Mouse (Mus musculus): Measurements from ENCODE around the gene Tmem235. TPM values are rescaled to one million over a fixed set of nuclear protein-coding genes. Genes with fewer than 3 reads are reported as not detected.
A peak's percentile ranks its signal among the peaks of the same experiment; 100 is the strongest.

Tmem235 gene
- total and polyA plus RNA-seq, 3 experiments: not detected

GRCm38 (mm10) chr11:117891581-117892175, 31.1 kb downstream of the Tmem235 start:
- peaks cover 5 to 11% of the 10 kb centered on the region in 2 experiments; a peak in 3 of 4 replicates for H3K4me1 ChIP-seq (ENCODE audit: control insufficient read depth in 1 of 2, insufficient read depth in 2 of 2)
- TF ChIP-seq MYC (IDR thresholded peaks at IDR 0.05; ENCODE audit: low read depth, low read length) (no peak), POLR2A (IDR thresholded peaks at IDR 0.05; ENCODE audit: low read depth, low read length) (no peak), MAZ (IDR thresholded peaks at IDR 0.05; ENCODE audit: low read depth, low read length) (no peak), ELF1 (IDR thresholded peaks at IDR 0.05; ENCODE audit: low read depth, low read length) (no peak), CHD1 (IDR thresholded peaks at IDR 0.05; ENCODE audit: low read depth, low read length) (no peak), CHD2 (IDR thresholded peaks at IDR 0.05; ENCODE audit: low read length) (no peak), JUND (conservative IDR thresholded peaks at IDR 0.05; ENCODE audit: low read depth, low read length) (no peak), CTCF (conservative IDR thresholded peaks at IDR 0.05 in 1 of 2, IDR thresholded peaks at IDR 0.05 in 1 of 2; ENCODE audit: low read depth in 2 of 2, low read length in 2 of 2) (no peak), HCFC1 (IDR thresholded peaks at IDR 0.05; ENCODE audit: low read depth, low read length) (no peak)
- H3K4me2 ChIP-seq (ENCODE audit: insufficient read depth, low read depth, poor library complexity, severe bottlenecking): no peak overlapping the region
- H3K9ac ChIP-seq (ENCODE audit: insufficient read depth, low read depth): no peak overlapping the region
- H3K27me3 ChIP-seq (replicated peaks): peaks cover 91% of the 10 kb centered on the region
- in situ Hi-C loops (cut with MboI; ENCODE audit: low pct_ligation_motif_present, low pct_unique_long_range_greater_than_20kb, low sequenced_read_pairs): no loop called here
- peaks cover 7% of the 10 kb centered on the region for H3K9me3 ChIP-seq (replicated peaks; ENCODE audit: low read length)
- H3K4me3 ChIP-seq (replicated peaks in 1 of 3; ENCODE audit: low read depth in 2 of 3, low read length in 2 of 3, poor library complexity in 1 of 3): no peak overlapping the region
- no peaks in the 10 kb centered on the region for H3K79me2 ChIP-seq (replicated peaks; ENCODE audit: control insufficient read depth, extremely low read depth, insufficient read depth, poor library complexity, severe bottlenecking)
- no peak overlapping the region for H3K27ac ChIP-seq (ENCODE audit: insufficient read depth, low read depth)
- no peaks in the 10 kb centered on the region for H3K36me3 ChIP-seq (replicated peaks in 1 of 2; ENCODE audit: control insufficient read depth in 1 of 2, insufficient read depth in 1 of 2, low read length in 1 of 2)
- dilution Hi-C loops (cut with MboI; ENCODE audit: extremely low pct_ligation_motif_present, extremely low pct_unique_long_range_greater_than_20kb, low sequenced_read_pairs): no loop called here
- DNase-seq (ENCODE audit: extremely low read depth): no peak

- Histone ChIP-seq H3K4me2 (ENCODE audit: insufficient read depth, low read depth, poor library complexity, severe bottlenecking) (no peak overlapping the region), H3K4me1 (ENCODE audit: control insufficient read depth in 1 of 2, insufficient read depth in 2 of 2) (peaks cover 5 to 11% of the 10 kb centered on the region in 2 experiments; a peak in 3 of 4 replicates), H3K9me3 (replicated peaks; ENCODE audit: low read length) (peaks cover 7% of the 10 kb centered on the region), H3K79me2 (replicated peaks; ENCODE audit: control insufficient read depth, extremely low read depth, insufficient read depth, poor library complexity, severe bottlenecking) (no peaks in the 10 kb centered on the region), H3K9ac (ENCODE audit: insufficient read depth, low read depth) (no peak overlapping the region), H3K36me3 (replicated peaks in 1 of 2; ENCODE audit: control insufficient read depth in 1 of 2, insufficient read depth in 1 of 2, low read length in 1 of 2) (no peaks in the 10 kb centered on the region), H3K4me3 (replicated peaks in 1 of 3; ENCODE audit: low read depth in 2 of 3, low read length in 2 of 3, poor library complexity in 1 of 3) (no peak overlapping the region), H3K27ac (ENCODE audit: insufficient read depth, low read depth) (no peak overlapping the region), H3K27me3 (replicated peaks) (peaks cover 87% of the 10 kb centered on the region)
- in situ Hi-C loops (cut with MboI; ENCODE audit: low pct_ligation_motif_present, low pct_unique_long_range_greater_than_20kb, low sequenced_read_pairs): no loop called here
- TF ChIP-seq MAFK (IDR thresholded peaks at IDR 0.05; ENCODE audit: insufficient replicate concordance, low read length) (no peak), CHD2 (IDR thresholded peaks at IDR 0.05; ENCODE audit: low read length) (0 out of 2 replicates have a peak, but pooled peaks have one; percentile 53)
- dilution Hi-C loops (cut with MboI; ENCODE audit: extremely low pct_ligation_motif_present, extremely low pct_unique_long_range_greater_than_20kb, low sequenced_read_pairs): no loop called here
- DNase-seq (ENCODE audit: extremely low read depth): no peak
Observed at GRCm38 (mm10) chr11:117892199-117892598, 31.6 kb downstream of the Tmem235 start.

DNA sequence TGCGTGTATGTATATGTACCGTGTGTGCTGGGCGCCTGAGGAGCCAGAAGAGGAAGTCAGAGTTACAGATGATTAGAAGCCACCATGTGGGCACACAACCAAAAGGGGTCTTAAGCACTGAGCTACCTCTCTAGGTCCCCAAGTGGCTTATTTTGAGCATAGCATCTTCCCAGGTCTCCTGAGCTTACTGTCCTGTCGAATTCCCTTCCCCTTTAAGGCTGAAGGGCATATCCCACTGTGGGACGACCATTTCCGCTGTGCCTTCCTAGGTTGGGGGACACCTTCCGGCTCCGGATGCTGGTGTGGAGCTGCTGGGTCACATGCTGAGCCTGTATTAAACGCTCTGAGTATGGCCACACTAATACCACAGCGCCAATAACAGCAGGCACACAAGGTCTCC, 34.1 kb downstream of the Tmem235 start:
- no peaks in the 10 kb centered on the region for H3K9me3 ChIP-seq (replicated peaks; ENCODE audit: low read length)
- no peaks in the 10 kb centered on the region for H3K36me3 ChIP-seq (replicated peaks in 1 of 2; ENCODE audit: control insufficient read depth in 1 of 2, insufficient read depth in 1 of 2, low read length in 1 of 2)
- no peak overlapping the region for H3K4me3 ChIP-seq (replicated peaks in 1 of 3; ENCODE audit: low read depth in 2 of 3, low read length in 2 of 3, poor library complexity in 1 of 3)
- H3K27me3 ChIP-seq (replicated peaks): peaks cover 65% of the 10 kb centered on the region
- H3K4me2 ChIP-seq (ENCODE audit: insufficient read depth, low read depth, poor library complexity, severe bottlenecking): no peak overlapping the region
- TF ChIP-seq NRF1 (IDR thresholded peaks at IDR 0.05; ENCODE audit: low read depth, low read length): no peak
- no peak for TF ChIP-seq USF2 (conservative IDR thresholded peaks at IDR 0.05; ENCODE audit: low read depth, low read length)
- no peak for TF ChIP-seq ZNF384 (IDR thresholded peaks at IDR 0.05; ENCODE audit: low read depth, low read length)
- H3K4me1 ChIP-seq (ENCODE audit: control insufficient read depth in 1 of 2, insufficient read depth in 2 of 2): peaks cover 1 to 6% of the 10 kb centered on the region in 2 experiments; a peak in 3 of 4 replicates
- H3K27ac ChIP-seq (ENCODE audit: insufficient read depth, low read depth): no peak overlapping the region
- in situ Hi-C loops (cut with MboI; ENCODE audit: low pct_ligation_motif_present, low pct_unique_long_range_greater_than_20kb, low sequenced_read_pairs): no loop called here
- no peak overlapping the region for H3K9ac ChIP-seq (ENCODE audit: insufficient read depth, low read depth)
- no peak for DNase-seq (ENCODE audit: extremely low read depth)
- H3K79me2 ChIP-seq (replicated peaks; ENCODE audit: control insufficient read depth, extremely low read depth, insufficient read depth, poor library complexity, severe bottlenecking): no peaks in the 10 kb centered on the region
- dilution Hi-C loops (cut with MboI; ENCODE audit: extremely low pct_ligation_motif_present, extremely low pct_unique_long_range_greater_than_20kb, low sequenced_read_pairs): no loop called here

Data from CH12.LX (cell line).